Mouse (Mus musculus) gastrocnemius, adult 2 months (tissue): ENCODE measurements at regions not wholly inside any gene's neighbourhood (a gene's known extent, or its start where the extent isn't known, plus 50 kb on each side); places are given as distances from the start of the nearest gene placed in this dataset.

Experiments used
- DNase-seq: peaks from one replicate; pipeline ENCODE4 v3.0.0; 2022
- H3K27ac ChIP-seq: fragments of 200-600 bp; 2 replicates; pipeline ENCODE4 v1.8.1; 2022; ENCODE audit warnings: mild to moderate bottlenecking
- H3K4me3 ChIP-seq: fragments of 200-600 bp; 2 replicates; pipeline ENCODE4 v1.8.1; 2022; ENCODE audit warnings: mild to moderate bottlenecking, moderate library complexity
- CTCF ChIP-seq: fragments of 200-600 bp; IDR thresholded peaks from 2 replicates; pipeline ENCODE4 v1.8.1; 2022; ENCODE audit warnings: antibody characterized with exemption, mild to moderate bottlenecking, moderate library complexity
- intact Hi-C: fragments of 180-260 bp; cut with DNase I; formaldehyde crosslinking; loops from one replicate; pipeline ENCODE4 v1.15.1; 2025

DNA sequence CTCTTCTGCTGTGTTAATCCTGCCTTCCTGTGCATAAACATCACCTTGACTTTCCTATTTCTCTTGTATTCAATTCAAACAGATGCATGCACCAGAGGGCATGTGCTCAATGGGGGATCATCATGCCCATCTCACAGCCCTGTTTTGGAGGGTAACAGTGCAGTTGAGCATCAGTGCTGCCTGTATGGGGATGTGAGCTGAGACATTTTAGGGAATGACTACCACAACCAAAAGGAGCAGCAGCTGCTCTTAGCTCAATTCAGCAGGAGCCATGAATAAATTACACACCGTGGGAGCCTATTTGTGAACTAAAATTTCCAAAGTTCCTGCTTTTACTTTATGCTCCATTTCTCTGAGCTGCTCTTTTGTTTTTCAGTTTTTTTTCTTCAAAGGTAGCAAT, 164.2 kb upstream of the Gnpda2 start:
- Histone ChIP-seq H3K27ac (no peak overlapping the region), H3K4me3 (no peak overlapping the region)
- no peak for DNase-seq
- TF ChIP-seq CTCF, result no peak
- intact Hi-C loops, result no loop called here

- H3K27ac ChIP-seq, result no peak overlapping the region
- H3K4me3 ChIP-seq, result no peak overlapping the region
- no peak for TF ChIP-seq CTCF
- no peak for DNase-seq
- intact Hi-C loops, result no loop called here
Measured at GRCm38 (mm10) chr5:69740511-69740910, 148.4 kb upstream of the Gnpda2 start.

- no peak for DNase-seq
- no peak overlapping the region for H3K27ac ChIP-seq
- no peak for TF ChIP-seq CTCF
- intact Hi-C loops, result no loop called here
- H3K4me3 ChIP-seq, result no peak overlapping the region
Measured at GRCm38 (mm10) chr5:69721351-69722006, 129.3 kb upstream of the Gnpda2 start.

GRCm38 (mm10) chr5:69716087-69716486, 123.9 kb upstream of the Gnpda2 start:
- H3K27ac ChIP-seq, result no peak overlapping the region
- DNase-seq, result no peak
- H3K4me3 ChIP-seq, result no peak overlapping the region
- no peak for TF ChIP-seq CTCF
- intact Hi-C loops, result no loop called here

DNA sequence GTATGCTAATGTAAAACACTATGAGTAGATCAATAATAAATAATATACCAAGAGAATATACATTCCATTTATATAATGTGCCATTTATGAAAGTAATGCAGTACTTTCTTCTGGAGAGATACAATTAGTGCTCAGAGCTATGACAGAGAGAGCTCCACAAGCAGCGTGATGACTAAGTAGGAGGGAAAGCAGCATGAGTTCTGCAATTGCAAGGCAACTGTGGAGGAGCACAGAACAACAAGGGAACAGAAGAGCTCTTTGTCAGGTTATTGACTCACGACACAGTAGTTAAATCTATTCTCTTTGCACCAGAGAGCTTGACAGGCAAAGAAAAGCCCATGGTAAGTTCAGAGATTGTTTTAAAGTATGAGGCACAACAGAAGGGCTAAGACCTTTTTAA, 115.0 kb upstream of the Gnpda2 start:
- no peak for TF ChIP-seq CTCF
- DNase-seq, result no peak
- Histone ChIP-seq H3K4me3 (no peak overlapping the region), H3K27ac (no peak overlapping the region)
- intact Hi-C loops, result no loop called here

- no peak overlapping the region for H3K27ac ChIP-seq
- no peak for DNase-seq
- no peak overlapping the region for H3K4me3 ChIP-seq
- TF ChIP-seq CTCF, result no peak
- intact Hi-C loops, result no loop called here
Measured at GRCm38 (mm10) chr5:69705168-69705532, 113.0 kb upstream of the Gnpda2 start.

DNA sequence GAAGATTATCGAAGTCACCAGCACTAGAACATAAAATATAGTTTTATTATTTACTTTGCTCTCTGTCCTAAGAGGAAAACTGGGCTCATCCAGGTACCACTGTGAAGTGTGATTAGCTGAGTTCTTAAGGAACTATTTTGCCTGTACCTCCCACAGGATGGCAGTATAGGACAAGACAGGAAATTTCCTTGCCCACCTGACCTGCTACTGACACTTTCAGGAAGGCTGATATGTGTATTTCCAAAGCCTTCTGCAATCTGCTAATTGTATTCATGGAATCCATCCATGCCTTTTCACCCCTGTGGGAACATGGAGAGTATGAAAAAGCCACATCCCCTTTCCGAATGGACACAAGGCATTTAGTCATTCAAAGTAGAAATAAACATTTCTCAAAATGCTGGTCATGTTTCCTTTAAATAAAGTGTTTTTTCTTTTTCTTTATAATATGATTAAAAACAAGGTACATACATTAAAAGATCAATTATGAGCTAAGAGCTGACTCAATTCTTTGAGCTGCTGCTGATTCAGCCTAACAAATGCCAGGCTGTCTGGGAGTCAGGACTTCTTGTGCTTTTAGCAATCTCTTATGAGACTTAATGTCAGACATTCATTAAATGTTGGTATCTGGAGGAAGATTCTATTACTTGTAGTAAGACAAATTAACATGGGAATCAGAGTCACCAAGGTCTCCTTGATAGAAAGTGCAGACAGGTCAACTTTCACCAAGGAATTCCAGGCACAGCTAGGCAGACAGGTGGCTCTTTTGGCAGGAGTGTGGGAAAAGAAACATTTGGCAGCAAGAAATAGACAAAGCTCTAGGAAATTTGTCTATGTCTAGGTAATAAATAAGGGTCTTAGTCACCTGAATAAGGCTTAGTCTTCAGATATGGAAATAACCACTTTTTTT, 112.4 kb upstream of the Gnpda2 start:
- Histone ChIP-seq H3K4me3 (no peak overlapping the region), H3K27ac (no peak overlapping the region)
- TF ChIP-seq CTCF, result peak; percentile 50
- DNase-seq, result no peak
- intact Hi-C loops, result no loop called here

DNA sequence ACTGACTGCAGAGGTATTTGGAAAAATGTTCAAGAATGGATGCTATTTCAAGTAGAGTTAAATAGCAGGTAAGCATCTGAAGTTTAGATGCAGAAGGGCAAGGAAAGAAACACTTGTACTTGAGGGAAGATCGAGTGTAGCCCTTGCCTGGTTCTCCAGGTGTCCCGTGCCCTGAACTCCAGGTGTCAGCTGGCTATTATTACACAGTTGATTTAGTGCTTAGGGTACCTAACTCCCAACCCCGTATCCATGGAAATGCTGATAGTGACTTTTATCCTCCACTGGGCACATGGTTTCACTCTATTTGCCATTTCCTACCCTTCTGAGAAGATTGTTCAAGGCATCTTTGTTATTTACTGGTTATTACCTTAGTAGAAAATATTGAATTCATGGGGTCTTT, 86.6 kb upstream of the Gnpda2 start:
- Histone ChIP-seq H3K4me3 (no peak overlapping the region), H3K27ac (no peak overlapping the region)
- intact Hi-C loops, result no loop called here
- TF ChIP-seq CTCF, result no peak
- no peak for DNase-seq

- intact Hi-C loops, result no loop called here
- Histone ChIP-seq H3K4me3 (no peak overlapping the region), H3K27ac (no peak overlapping the region)
- TF ChIP-seq CTCF, result no peak
- no peak for DNase-seq
Measured at GRCm38 (mm10) chr5:69678268-69678667, 86.1 kb upstream of the Gnpda2 start.

DNA sequence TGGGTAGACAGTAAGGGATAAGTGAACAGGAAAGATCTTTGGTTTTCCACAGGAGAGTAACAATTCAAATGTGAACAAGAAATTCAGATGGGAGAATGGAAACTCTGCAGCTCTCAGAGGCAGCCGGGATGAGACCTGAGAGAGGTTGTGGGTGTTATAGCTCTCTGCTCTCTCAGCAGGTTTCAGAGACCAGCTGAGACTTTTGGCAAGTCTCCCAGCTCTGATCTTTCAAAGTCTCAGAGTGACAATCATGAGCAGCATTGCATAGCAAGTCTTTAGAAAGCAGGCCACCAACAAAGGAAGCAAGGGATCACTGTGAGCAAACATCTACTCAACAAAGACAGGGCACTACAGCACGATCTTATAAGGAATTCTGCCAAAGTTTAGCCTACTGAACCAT, 73.4 kb upstream of the Gnpda2 start:
- intact Hi-C loops, result no loop called here
- no peak for DNase-seq
- Histone ChIP-seq H3K4me3 (no peak overlapping the region), H3K27ac (no peak overlapping the region)
- no peak for TF ChIP-seq CTCF

- DNase-seq, result no peak
- H3K27ac ChIP-seq, result no peak overlapping the region
- intact Hi-C loops, result no loop called here
- no peak for TF ChIP-seq CTCF
- H3K4me3 ChIP-seq, result no peak overlapping the region
Measured at GRCm38 (mm10) chr5:69663961-69664360, 71.8 kb upstream of the Gnpda2 start.
